Mouse (Mus musculus) lung, postnatal 36 days (tissue): ENCODE data around the gene Cdc25a.

Source experiments
- DNase-seq: peaks from one replicate; pipeline ENCODE4 v3.0.0; 2022; ENCODE audit warnings: mixed read lengths

Gene Cdc25a

GRCm38 (mm10) chr9:109939401-109939800 lies 64.0 kb downstream of the Cdc25a start:
- no peak for DNase-seq

DNA sequence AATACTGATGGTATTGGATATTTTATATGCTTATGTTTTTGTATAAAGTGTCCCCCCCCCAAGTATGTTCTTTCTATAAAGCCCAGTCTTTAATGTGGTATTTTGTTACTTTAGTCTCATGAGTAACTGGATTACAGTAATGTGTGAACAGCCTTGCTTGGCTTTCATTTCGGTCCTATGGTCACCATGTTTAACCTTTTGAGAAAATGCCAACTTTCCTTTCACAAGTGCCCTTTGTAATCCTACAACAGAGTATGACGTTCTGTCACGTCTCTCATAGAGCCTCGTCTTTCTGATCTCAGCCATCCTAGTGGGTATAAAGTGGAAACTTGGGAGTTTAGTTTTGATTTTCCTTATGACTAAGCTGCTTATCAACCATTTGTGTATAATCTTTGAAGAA lies 67.4 kb downstream of the Cdc25a start:
- no peak for DNase-seq
